Mouse (Mus musculus) mesoderm, embryonic 11.5 days (tissue): ENCODE measurements around the gene Cdc20b.

Source experiments
- DNase-seq: peaks from one replicate; pipeline ENCODE4 v3.0.0-alpha.2; 2012; ENCODE audit warnings: low read depth, low spot score

Gene Cdc20b

DNA sequence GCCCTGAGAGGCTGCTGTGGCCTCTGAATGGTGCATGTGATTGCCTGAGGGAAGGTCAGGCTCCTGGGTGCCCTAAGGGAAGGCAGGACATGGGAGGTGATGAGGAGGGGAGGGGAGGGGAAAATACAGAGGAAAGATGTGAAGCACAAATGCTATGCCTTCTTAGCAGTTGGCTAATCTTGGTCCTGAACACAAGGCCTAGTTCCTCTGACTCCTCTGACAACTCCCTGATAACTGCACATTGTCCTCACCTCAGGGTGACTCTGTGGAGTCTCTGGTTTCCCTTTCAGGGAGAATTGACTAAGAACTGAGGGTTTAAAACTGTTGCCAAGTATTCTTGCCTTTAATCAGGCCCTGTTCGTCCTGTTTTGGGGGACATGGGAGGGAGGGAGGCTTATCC lies 59.7 kb downstream of the Cdc20b start:
- no peak for DNase-seq

DNA sequence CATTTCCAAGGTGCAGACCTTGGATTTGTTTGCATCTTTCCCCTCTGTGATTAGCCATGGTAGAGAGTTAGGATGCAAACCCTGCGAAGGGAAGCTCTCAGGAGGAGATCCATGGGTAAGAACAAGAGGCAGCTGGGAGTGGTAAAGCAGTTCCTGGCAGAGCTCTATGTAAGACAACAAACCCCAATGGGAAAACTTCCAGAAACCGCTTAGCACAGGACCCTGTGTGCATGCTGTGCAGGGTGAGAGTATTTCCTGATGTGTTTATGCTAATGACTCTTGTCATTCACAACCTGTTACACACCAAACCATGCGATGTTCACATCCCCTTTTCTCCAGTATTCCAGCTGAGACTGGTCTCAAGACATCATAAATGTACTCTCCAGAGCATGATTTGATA lies 62.1 kb downstream of the Cdc20b start:
- DNase-seq: no peak

DNA sequence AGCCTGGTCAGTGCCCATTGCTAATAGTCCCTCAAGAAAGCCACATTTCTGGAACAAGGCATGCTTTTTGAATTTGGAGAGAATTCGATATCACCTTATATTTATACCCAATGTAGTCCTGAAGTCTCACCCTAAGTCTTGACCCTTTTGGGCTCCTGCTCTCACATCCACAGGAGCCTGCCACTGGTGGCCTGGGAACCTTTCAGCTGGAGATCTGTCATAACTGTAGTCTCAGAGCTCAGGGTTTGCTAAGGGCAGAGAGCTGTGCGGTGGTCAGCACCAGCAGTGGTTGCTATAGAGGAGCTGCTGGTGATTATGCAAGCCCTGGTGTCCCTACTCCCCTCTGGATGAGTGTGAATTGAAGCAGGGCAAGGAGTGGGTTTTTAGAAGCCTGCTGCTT lies 63.5 kb downstream of the Cdc20b start:
- no peak for DNase-seq

DNA sequence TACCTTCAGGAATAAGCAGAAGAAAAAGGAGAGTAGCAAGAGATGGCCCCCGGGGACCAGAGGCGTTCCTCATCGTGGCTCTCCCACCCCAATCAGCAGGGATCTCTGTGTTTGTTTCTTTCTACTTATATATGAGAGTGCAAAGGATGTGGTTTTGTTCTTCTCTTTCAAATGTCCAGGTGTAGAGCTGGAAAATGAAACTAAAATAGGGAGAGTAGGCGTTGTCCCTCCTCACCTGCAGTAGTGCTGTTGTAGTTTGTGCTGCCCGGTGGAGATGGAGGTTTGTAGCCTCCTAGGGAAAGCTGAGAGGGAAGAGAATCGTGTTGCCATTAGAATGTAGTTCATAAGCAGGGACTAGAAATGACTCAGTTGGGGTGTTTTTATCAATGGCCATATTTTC lies 66.0 kb downstream of the Cdc20b start, which contains the start of gene Gzma:
Gene Gzma, minus strand, starts transcription at position 103 of the 400 bp plus-strand sequence.
- DNase-seq: no peak

DNA sequence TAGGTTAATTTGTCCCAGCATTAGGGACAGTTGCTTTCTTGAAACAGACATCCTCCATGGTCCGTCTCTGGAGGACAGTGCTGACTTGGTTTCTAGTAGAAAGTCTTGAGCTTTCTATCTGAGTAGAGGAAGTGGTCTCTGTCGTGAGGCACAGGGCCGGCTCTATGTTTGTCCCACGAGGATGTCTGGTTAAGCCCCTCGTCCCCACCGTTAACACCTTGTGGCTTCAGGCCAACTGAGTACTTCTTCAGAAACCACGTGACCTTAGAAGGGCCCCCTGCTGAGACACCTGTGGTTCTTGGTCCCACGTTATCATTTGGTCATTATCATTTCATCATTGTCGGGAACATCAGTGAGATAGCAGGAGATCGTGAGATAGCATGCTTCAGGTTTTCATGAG lies 66.9 kb downstream of the Cdc20b start:
- DNase-seq: no peak

DNA sequence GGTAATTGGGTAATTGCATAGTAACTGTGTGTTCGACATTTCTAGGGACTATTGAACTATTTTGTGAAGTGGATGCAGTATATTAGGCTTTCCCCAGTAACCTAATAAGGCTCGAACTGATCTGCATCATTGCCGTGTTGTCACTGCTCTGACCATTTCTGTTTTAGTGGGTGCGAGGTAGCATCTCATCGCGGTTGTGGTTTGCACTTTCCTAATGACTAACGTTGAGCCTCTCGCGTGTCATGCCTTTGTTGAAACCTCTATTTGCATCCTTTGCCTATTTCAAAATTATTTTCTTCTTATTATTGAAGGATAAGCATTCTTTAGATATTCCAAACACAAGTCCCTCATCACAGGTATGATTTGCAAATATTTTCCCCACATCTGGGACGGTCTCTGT lies 69.8 kb downstream of the Cdc20b start:
- no peak for DNase-seq

DNA sequence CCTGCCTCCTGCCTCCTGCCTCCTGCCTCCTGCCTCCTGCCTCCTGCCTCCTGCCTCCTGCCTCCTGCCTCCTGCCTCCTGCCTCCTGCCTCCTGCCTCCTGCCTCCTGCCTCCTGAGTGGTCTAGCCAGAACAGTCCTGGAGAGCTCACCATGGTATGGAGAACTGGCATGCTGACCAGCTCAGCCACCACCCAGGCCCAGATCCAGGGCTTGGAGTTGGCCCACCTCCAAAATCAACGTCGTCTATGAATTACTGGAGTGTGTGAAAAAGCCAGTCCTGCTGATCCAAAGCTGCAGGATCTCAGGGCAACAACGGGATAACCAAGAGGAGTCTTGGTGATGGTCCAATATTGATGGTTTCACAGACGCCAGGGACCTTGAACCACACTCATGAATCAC lies 84.1 kb downstream of the Cdc20b start:
- DNase-seq: no peak

DNA sequence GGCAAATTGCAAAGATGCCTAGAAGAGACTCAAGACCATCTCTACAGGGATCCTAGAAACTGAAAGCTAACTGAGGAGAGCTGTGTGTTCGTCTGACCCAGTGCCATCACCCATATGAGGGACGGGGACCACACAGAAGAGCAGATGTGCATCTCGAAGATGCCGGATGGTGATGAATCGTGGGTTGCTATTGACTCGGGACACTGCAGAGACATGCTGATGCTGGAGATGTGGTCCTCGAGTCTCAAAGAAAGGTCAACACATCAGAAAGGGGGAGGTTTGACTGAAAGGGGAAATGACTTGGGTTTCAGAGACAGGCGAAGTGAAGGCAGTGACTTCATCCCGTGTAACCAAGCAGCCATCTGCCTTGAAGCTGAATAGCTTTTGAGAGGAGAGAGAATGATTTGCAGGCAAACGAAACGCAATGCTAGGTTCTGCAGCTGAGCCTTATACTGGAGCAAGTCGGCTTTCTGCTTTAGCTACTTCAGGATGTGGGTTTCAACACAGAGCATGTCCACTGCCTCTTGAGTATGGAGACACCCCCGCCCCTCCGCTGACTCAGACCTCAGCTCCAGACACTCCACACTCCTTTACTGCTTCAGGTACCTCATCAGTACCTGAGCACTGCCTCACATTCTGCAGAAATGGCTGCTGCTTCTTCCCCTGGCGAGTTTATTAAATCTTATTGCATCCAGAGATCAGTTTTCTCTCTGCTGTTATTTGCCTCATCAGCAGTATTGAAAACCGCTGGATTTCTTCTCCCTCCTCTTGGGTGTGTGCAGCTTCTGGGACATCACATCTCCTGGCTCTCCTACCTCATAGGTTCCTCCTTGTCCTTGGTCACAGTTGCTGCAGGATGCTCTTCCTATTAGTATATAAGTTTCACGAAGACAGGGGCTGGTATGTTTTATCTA lies 85.7 kb downstream of the Cdc20b start:
- no peak for DNase-seq

DNA sequence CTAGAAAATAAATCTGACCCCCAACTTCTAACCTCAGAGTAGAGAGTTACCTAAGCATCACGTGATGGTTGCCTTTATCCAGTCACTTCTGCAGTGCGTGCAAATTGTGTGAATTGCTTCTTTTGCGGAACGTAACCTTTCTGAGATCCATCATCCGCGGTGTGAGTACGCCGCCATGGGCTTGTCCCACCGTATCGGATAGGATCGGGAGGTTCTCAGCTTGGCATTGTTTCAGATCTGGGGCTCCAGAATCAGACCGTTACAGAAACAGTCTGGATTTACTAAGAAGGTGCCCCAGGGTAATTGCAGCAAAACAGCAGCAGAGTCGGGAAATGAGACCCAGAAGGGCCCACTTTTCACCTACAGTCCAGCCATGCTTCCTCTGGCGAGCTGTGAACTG lies 86.4 kb downstream of the Cdc20b start:
- no peak for DNase-seq

DNA sequence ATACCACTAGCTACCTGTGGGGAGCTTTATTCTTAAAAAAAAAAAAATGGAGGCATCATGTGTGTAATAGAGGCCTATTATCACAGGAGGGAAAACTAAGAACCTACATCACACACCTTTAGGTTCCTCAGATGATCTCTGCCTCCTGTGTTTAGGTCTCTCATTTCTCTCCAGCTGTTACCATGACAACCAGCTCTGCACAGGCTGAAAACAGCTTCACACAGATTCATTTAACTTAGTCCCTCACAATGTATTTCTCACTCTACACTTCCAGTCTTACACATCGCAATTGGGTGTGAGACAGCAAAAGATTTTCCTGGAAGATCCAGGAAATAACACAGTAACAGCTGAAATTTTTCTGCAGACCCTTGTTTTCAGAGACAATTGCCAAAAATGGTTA lies 95.1 kb downstream of the Cdc20b start:
- peak; percentile 12 for DNase-seq

DNA sequence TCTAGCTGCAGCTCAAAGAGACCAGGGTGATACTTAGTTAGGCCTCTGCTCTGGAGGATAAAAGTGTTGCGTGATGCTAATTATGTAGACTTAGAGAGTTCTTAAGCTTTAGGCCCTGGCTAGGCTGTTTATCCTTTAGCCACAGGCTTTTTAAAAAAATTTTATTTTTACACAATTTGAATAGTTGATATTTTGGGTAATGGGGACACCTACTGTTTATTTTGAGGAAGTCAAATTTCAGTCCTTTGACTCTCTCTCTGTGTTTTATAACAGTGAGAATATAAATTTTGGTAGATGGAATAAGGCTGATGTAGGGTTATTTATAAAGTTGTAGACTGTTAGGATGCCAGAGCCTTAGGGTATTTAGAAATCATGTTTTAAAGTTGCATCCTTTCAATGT lies 104.7 kb downstream of the Cdc20b start:
- no peak for DNase-seq
